Mouse (Mus musculus): ENCODE data around the gene Ptov1.

GRCm38 (mm10) chr7:44868919-44869696, 480 bp downstream of the Ptov1 start:
- TF ChIP-seq CTCF (conservative IDR thresholded peaks at IDR 0.05; ENCODE audit: insufficient read depth, insufficient read length, low read depth, low read length), result no peak
- no peak for TF ChIP-seq POLR2A (IDR thresholded peaks at IDR 0.05; ENCODE audit: low read depth, low read length)

All from kidney, adult 2 months (tissue).